Mouse (Mus musculus): ENCODE data around the gene Nubpl. TPM values are rescaled to one million over a fixed set of nuclear protein-coding genes. Genes with fewer than 3 reads are reported as not detected.
"Not testable (repeated sequence)": the region's sequence is repeated elsewhere in the genome, so short reads cannot be mapped to it uniquely, and the experiment has no call there.

Nubpl gene
- polyA plus RNA-seq (2012; rRNA removed): 3.2 and 4.2 TPM in 2 replicates

DNA sequence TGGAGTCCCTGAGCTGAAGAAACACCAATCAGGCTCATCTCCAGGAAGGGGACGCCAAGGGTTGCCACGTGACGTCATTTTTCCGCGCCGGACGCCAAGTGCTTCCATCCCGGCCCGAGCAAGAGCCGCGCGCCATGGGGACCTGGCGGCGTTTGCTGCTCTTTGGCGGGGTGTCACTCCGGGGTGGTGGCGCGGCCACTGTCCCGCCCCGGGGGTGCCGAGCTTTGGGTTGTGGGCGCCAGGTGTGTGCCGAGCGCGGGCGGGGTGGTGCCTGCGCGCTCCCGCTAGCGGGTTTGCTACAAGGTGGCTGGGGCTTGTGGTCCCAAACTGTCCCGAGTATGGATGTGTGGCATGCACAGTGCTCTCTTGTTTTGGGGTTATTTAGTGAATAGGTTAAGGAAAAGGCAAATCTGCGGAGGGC lies at the start of gene Nubpl:
Gene Nubpl, plus strand, starts transcription at position 88 of the 421 bp plus-strand sequence.
- TF ChIP-seq CTCF (IDR thresholded peaks at IDR 0.05; ENCODE audit: extremely low read depth, insufficient read depth, low read length) (no peak), POLR2A (IDR thresholded peaks at IDR 0.05; ENCODE audit: extremely low read depth, insufficient read depth, low read length) (peak; percentile 48; the same call in 1 of the 2 replicates)
- Histone ChIP-seq H3K4me3 (ENCODE audit: insufficient read depth, low read length) (peak within 1 kb of the TSS; percentile 65), H3K4me1 (ENCODE audit: control insufficient read depth, insufficient read depth, low read length) (no peaks in the 10 kb centered on the region), H3K27ac (ENCODE audit: insufficient read depth, low read length) (no peak within 1 kb of the TSS)

DNA sequence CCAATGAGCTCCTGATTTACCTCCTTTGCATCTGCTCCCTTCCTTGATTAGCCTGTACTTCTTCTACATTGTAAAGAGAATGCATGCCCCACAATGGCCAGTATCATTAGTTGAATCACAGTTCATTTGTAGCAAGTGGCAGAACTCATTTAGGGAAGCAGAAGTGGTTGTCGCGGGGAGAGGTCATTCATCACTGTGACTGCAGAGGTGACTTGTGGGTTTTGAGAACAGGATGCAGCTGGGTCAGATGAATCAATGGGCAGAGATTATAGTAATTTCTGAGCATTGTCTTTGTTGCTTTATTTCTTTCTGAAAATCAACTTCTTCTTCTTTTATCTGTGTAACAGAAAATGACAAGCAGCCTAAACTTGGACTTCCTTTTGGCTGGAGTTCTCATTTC lies 48.2 kb upstream of the Nubpl start:
- Histone ChIP-seq H3K4me1 (ENCODE audit: control insufficient read depth, insufficient read depth, low read length) (no peaks in the 10 kb centered on the region), H3K27ac (ENCODE audit: insufficient read depth, low read length) (no peak overlapping the region), H3K4me3 (ENCODE audit: insufficient read depth, low read length) (no peak overlapping the region)
- TF ChIP-seq CTCF (IDR thresholded peaks at IDR 0.05; ENCODE audit: extremely low read depth, insufficient read depth, low read length): no peak
- no peak for TF ChIP-seq POLR2A (IDR thresholded peaks at IDR 0.05; ENCODE audit: extremely low read depth, insufficient read depth, low read length)

DNA sequence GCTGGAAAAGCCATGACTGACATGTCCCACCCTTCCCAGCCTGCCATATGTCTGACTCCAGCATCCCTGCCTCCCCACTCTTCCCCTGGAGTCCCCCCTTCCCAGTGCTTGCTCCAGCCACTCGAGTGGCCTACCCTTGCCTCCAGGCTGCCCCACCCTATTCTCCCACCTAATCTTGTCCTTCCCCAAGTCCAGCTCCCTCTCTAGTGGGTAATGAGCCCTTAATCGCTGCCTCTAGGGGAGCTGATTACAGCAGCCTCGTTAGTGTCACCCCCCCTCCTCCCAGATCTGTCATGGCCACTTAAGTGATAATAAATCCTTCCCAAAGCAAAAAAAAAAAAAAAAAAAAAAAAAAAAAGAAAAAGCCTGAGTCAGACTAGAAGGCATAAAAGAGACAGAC lies 18.2 kb upstream of the Nubpl start:
- H3K4me1 ChIP-seq (ENCODE audit: control insufficient read depth, insufficient read depth, low read length); H3K4me3 ChIP-seq (ENCODE audit: insufficient read depth, low read length); H3K27ac ChIP-seq (ENCODE audit: insufficient read depth, low read length): not testable (repeated sequence)

- Histone ChIP-seq H3K4me1 (ENCODE audit: control insufficient read depth, insufficient read depth, low read length) (no peaks in the 10 kb centered on the region), H3K27ac (ENCODE audit: insufficient read depth, low read length) (no peak overlapping the region), H3K4me3 (ENCODE audit: insufficient read depth, low read length) (peak overlapping the region; percentile 65)
- TF ChIP-seq POLR2A (IDR thresholded peaks at IDR 0.05; ENCODE audit: extremely low read depth, insufficient read depth, low read length) (no peak), CTCF (IDR thresholded peaks at IDR 0.05; ENCODE audit: extremely low read depth, insufficient read depth, low read length) (no peak)
These were observed 388 bp upstream of the Nubpl start for GRCm38 (mm10) chr12:52097049-52097649.

GRCm38 (mm10) chr12:52120276-52120675 lies 22.7 kb downstream of the Nubpl start:
- no peak overlapping the region for H3K27ac ChIP-seq (ENCODE audit: insufficient read depth, low read length)

DNA sequence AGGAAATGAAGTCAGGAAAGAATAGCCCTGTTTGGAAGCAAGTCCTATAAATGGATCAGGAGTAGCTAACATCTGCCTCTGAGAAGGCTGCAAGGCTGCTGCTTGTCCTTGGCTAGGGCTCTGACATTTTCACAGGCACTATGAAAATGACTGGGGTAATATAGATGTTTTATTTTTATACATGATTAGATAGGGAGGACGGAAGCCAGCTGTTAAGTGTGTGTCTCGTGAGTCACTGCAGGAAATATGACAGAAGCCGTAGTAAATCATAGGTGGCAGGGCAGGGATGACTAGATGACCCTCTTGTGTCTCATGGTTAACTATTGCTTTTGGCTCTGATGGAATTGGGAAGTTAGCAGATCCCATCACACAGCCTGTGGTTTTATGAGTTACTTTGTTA lies 28.9 kb downstream of the Nubpl start:
- TF ChIP-seq POLR2A (IDR thresholded peaks at IDR 0.05; ENCODE audit: extremely low read depth, insufficient read depth, low read length) (no peak), CTCF (IDR thresholded peaks at IDR 0.05; ENCODE audit: extremely low read depth, insufficient read depth, low read length) (no peak)
- no peak overlapping the region for H3K27ac ChIP-seq (ENCODE audit: insufficient read depth, low read length)
- no peak overlapping the region for H3K4me3 ChIP-seq (ENCODE audit: insufficient read depth, low read length)
- no peaks in the 10 kb centered on the region; the same call in 1 of the 2 replicates for H3K4me1 ChIP-seq (ENCODE audit: control insufficient read depth, insufficient read depth, low read length)

More at GRCm38 (mm10) chr12:52120276-52120675, 22.7 kb downstream of the Nubpl start:
- Histone ChIP-seq H3K4me3 (ENCODE audit: insufficient read depth, low read length) (no peak overlapping the region), H3K4me1 (ENCODE audit: control insufficient read depth, insufficient read depth, low read length) (no peaks in the 10 kb centered on the region)
- TF ChIP-seq POLR2A (IDR thresholded peaks at IDR 0.05; ENCODE audit: extremely low read depth, insufficient read depth, low read length) (no peak), CTCF (IDR thresholded peaks at IDR 0.05; ENCODE audit: extremely low read depth, insufficient read depth, low read length) (no peak)

DNA sequence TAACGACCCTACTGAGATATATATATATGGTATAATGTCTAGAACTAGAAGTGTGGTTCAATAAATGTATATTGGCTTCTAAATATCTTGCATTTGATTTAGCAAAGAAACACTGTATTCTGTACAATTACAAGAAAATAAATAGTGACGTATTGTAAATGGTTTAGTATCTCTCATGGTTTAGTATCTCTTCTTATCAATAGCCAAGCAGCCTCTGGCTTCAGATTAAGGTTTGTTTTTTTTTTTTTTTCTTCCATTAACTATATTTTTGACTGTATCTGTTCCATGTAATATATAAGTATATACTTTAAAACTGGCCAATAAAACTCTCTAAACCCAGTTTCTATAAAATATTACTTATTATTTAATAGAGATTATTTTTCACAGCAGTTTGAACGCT lies 31.5 kb downstream of the Nubpl start:
- TF ChIP-seq CTCF (IDR thresholded peaks at IDR 0.05; ENCODE audit: extremely low read depth, insufficient read depth, low read length): no peak
- TF ChIP-seq POLR2A (IDR thresholded peaks at IDR 0.05; ENCODE audit: extremely low read depth, insufficient read depth, low read length): no peak
- no peak overlapping the region for H3K27ac ChIP-seq (ENCODE audit: insufficient read depth, low read length)

GRCm38 (mm10) chr12:52132256-52132655 lies 34.7 kb downstream of the Nubpl start:
- no peak for TF ChIP-seq CTCF (IDR thresholded peaks at IDR 0.05; ENCODE audit: extremely low read depth, insufficient read depth, low read length)
- TF ChIP-seq POLR2A (IDR thresholded peaks at IDR 0.05; ENCODE audit: extremely low read depth, insufficient read depth, low read length): no peak
- no peak overlapping the region for H3K27ac ChIP-seq (ENCODE audit: insufficient read depth, low read length)
- peaks cover 2% of the 10 kb centered on the region for H3K4me1 ChIP-seq (ENCODE audit: control insufficient read depth, insufficient read depth, low read length)
- H3K4me3 ChIP-seq (ENCODE audit: insufficient read depth, low read length): no peak overlapping the region

More for the DNA sequence above, 31.5 kb downstream of the Nubpl start:
- Histone ChIP-seq H3K4me3 (ENCODE audit: insufficient read depth, low read length) (no peak overlapping the region), H3K4me1 (ENCODE audit: control insufficient read depth, insufficient read depth, low read length) (peaks cover 2% of the 10 kb centered on the region)

- Histone ChIP-seq H3K4me3 (ENCODE audit: insufficient read depth, low read length) (no peak overlapping the region), H3K27ac (ENCODE audit: insufficient read depth, low read length) (no peak overlapping the region), H3K4me1 (ENCODE audit: control insufficient read depth, insufficient read depth, low read length) (no peaks in the 10 kb centered on the region)
- no peak for TF ChIP-seq POLR2A (IDR thresholded peaks at IDR 0.05; ENCODE audit: extremely low read depth, insufficient read depth, low read length)
- no peak for TF ChIP-seq CTCF (IDR thresholded peaks at IDR 0.05; ENCODE audit: extremely low read depth, insufficient read depth, low read length)
These were observed 40.8 kb downstream of the Nubpl start for GRCm38 (mm10) chr12:52138296-52138695.

DNA sequence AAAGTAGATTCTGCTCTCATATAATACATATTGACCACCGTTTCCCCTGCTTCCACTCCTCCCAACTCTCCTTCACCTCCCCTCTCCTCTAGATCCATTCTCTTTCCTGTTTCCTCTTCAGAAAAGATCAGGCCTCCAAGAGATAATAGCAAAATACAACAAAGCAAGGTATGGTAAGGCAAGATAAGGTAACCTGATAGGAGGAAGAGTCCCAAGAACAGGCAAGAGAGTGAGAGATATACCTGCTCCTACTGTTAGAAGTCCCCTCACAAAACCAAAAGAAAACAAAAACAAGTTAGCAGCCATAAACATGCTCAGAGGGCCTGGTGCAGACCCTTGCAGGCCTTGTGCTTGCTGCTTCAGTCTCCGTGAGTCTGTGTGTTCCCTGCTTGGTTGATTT lies 49.1 kb downstream of the Nubpl start:
- Histone ChIP-seq H3K4me1 (ENCODE audit: control insufficient read depth, insufficient read depth, low read length) (no peaks in the 10 kb centered on the region), H3K27ac (ENCODE audit: insufficient read depth, low read length) (no peak overlapping the region), H3K4me3 (ENCODE audit: insufficient read depth, low read length) (no peak overlapping the region)
- TF ChIP-seq POLR2A (IDR thresholded peaks at IDR 0.05; ENCODE audit: extremely low read depth, insufficient read depth, low read length) (no peak), CTCF (IDR thresholded peaks at IDR 0.05; ENCODE audit: extremely low read depth, insufficient read depth, low read length) (no peak)
